Mouse (Mus musculus): Measurements from ENCODE around the gene Wfdc6a.
"Not testable (repeated sequence)": the region's sequence is repeated elsewhere in the genome, so short reads cannot be mapped to it uniquely, and the experiment has no call there.

Wfdc6a gene

GRCm38 (mm10) chr2:164585025-164585725, at the start of gene Wfdc6a:
TSS of gene Wfdc6a (minus strand) at chr2:164585447.
- in situ Hi-C loops (cut with MboI, MseI): not testable (repeated sequence)

GRCm38 (mm10) chr2:164621775-164622174, 36.5 kb upstream of the Wfdc6a start:
- in situ Hi-C loops (cut with MboI, MseI): no loop called here

GRCm38 (mm10) chr2:164619050-164619449, 33.8 kb upstream of the Wfdc6a start:
- in situ Hi-C loops (cut with MboI, MseI): loop anchor here (5.0 kb wide), 1 partner anchor 37 kb away; no protein-coding TSS in a partner anchor

- in situ Hi-C loops (cut with MboI, MseI): loop anchor here (5.0 kb wide), 1 partner anchor 33 kb away; no protein-coding TSS in a partner anchor
These were observed 30.1 kb upstream of the Wfdc6a start for GRCm38 (mm10) chr2:164615386-164615785.

GRCm38 (mm10) chr2:164613471-164613870, 28.2 kb upstream of the Wfdc6a start, which contains the start of the genes Wfdc6b and Wfdc8:
TSS of gene Wfdc6b (plus strand) at chr2:164613522.
TSS of gene Wfdc8 (minus strand) at chr2:164613626.
- in situ Hi-C loops (cut with MboI, MseI): not testable (repeated sequence)

- in situ Hi-C loops (cut with MboI, MseI): no loop called here
These were observed 23.5 kb upstream of the Wfdc6a start for GRCm38 (mm10) chr2:164608781-164609180.

GRCm38 (mm10) chr2:164604411-164604810, 19.2 kb upstream of the Wfdc6a start:
- in situ Hi-C loops (cut with MboI, MseI): no loop called here

GRCm38 (mm10) chr2:164603482-164603881, 18.2 kb upstream of the Wfdc6a start:
- in situ Hi-C loops (cut with MboI, MseI): no loop called here

- in situ Hi-C loops (cut with MboI, MseI): no loop called here
These were observed 14.9 kb upstream of the Wfdc6a start for GRCm38 (mm10) chr2:164600179-164600578.

GRCm38 (mm10) chr2:164593494-164593893, 8.2 kb upstream of the Wfdc6a start, which contains the start of gene Eppin:
TSS of gene Eppin (minus strand) at chr2:164593594.
- in situ Hi-C loops (cut with MboI, MseI): loop anchor here (10.0 kb wide), 1 partner anchor 131 kb away; no protein-coding TSS in a partner anchor

GRCm38 (mm10) chr2:164592014-164592413, 6.8 kb upstream of the Wfdc6a start:
- in situ Hi-C loops (cut with MboI, MseI): loop anchor here (10.0 kb wide), 1 partner anchor 133 kb away; no protein-coding TSS in a partner anchor

- in situ Hi-C loops (cut with MboI, MseI): not testable (repeated sequence)
These were observed 11.9 kb downstream of the Wfdc6a start, which contains the start of gene Spint3 for GRCm38 (mm10) chr2:164573359-164573758. TSS of gene Spint3 (minus strand) at chr2:164573459.

- in situ Hi-C loops (cut with MboI, MseI): no loop called here
These were observed 17.8 kb downstream of the Wfdc6a start for GRCm38 (mm10) chr2:164567460-164567859.

GRCm38 (mm10) chr2:164566997-164567396, 18.2 kb downstream of the Wfdc6a start:
- in situ Hi-C loops (cut with MboI, MseI): no loop called here

GRCm38 (mm10) chr2:164564346-164564745, 20.9 kb downstream of the Wfdc6a start:
- in situ Hi-C loops (cut with MboI, MseI): no loop called here

- in situ Hi-C loops (cut with MboI, MseI): no loop called here
These were observed 21.8 kb downstream of the Wfdc6a start for GRCm38 (mm10) chr2:164563339-164564038.

GRCm38 (mm10) chr2:164562391-164563188, 22.7 kb downstream of the Wfdc6a start, which contains the start of gene Wfdc2:
TSS of gene Wfdc2 (plus strand) at chr2:164562413.
- in situ Hi-C loops (cut with MboI, MseI): no loop called here

- in situ Hi-C loops (cut with MboI, MseI): no loop called here
These were observed 25.1 kb downstream of the Wfdc6a start for GRCm38 (mm10) chr2:164560106-164560505.

GRCm38 (mm10) chr2:164558991-164559645, 26.1 kb downstream of the Wfdc6a start:
- in situ Hi-C loops (cut with MboI, MseI): no loop called here

GRCm38 (mm10) chr2:164558426-164558825, 26.8 kb downstream of the Wfdc6a start:
- in situ Hi-C loops (cut with MboI, MseI): no loop called here

GRCm38 (mm10) chr2:164551502-164551901, 33.7 kb downstream of the Wfdc6a start:
- in situ Hi-C loops (cut with MboI, MseI): no loop called here
